Comparison of ENCODE assay signal across 17 mouse cellular contexts in genomic region chr6:134513011-134513410, GRCm38 (mm10). TPM values are rescaled to one million over a fixed set of nuclear protein-coding genes. Genes with fewer than 3 reads are reported as not detected.
DNase-seq lines count a peak whose midpoint lies in the region; ATAC-seq and TF ChIP-seq lines count a peak whose summit lies in the region.
"Had no signal": no experiment of that assay in that cellular context is flagged by ENCODE, and none has a peak within 500 bp of the region (broad histone marks: within the 10 kb centered on the region; RNA-seq: fewer than 3 reads in every experiment).

No protein-coding gene starts in this region.

- no peak for TF ChIP-seq CTCF in gastrocnemius, adult 2 months (IDR thresholded peaks at IDR 0.05)
- TF ChIP-seq CTCF in liver, postnatal 0 days (IDR thresholded peaks at IDR 0.05; ENCODE audit: low read depth), result no peak
- TF ChIP-seq CTCF in brain, embryonic 14.5 days (IDR thresholded peaks at IDR 0.05; ENCODE audit: borderline replicate concordance, extremely low read depth, insufficient read depth, insufficient read length), result no peak
- no peak for TF ChIP-seq CTCF in stomach, postnatal 0 days (IDR thresholded peaks at IDR 0.05; ENCODE audit: low read depth)

- no peak overlapping the region for H3K9ac ChIP-seq in liver, postnatal 0 days (replicated peaks)
- no peak overlapping the region for H3K9ac ChIP-seq in liver, embryonic 11.5 days (ENCODE audit: low read depth, low read length)
- H3K9ac ChIP-seq in embryonic facial prominence, embryonic 14.5 days (ENCODE audit: low read depth, low read length), result no peak overlapping the region
- no peak overlapping the region for H3K9ac ChIP-seq in stomach, postnatal 0 days (ENCODE audit: low read length)
- H3K9ac ChIP-seq: heart, embryonic 13.5 days; liver, embryonic 15.5 days; midbrain, embryonic 12.5 days had no signal

- ATAC-seq in liver, postnatal 0 days, result no peak
- ATAC-seq in liver, embryonic 11.5 days (replicated peaks; ENCODE audit: low FRiP score), result no peak
- ATAC-seq in embryonic facial prominence, embryonic 14.5 days (ENCODE audit: low read depth), result peak; percentile 35; the same call in 1 of the 2 replicates
- no peak for ATAC-seq in stomach, postnatal 0 days (ENCODE audit: low FRiP score, low TSS enrichment)

- no peaks in the 10 kb centered on the region for H3K36me3 ChIP-seq in liver, postnatal 0 days (replicated peaks; ENCODE audit: insufficient read depth, low read length)
- no peaks in the 10 kb centered on the region; the same call in 1 of the 2 replicates for H3K36me3 ChIP-seq in liver, embryonic 11.5 days (ENCODE audit: control insufficient read depth, insufficient read depth, low read length)
- H3K36me3 ChIP-seq in embryonic facial prominence, embryonic 14.5 days (ENCODE audit: control insufficient read depth, insufficient read depth, low read length), result 0 out of 2 replicates have a peak, but pooled peaks cover 3% of the 10 kb centered on the region
- no peaks in the 10 kb centered on the region for H3K36me3 ChIP-seq in stomach, postnatal 0 days (ENCODE audit: control insufficient read depth, insufficient read depth, low read length)

- no peak for TF ChIP-seq EP300 in liver, postnatal 0 days (IDR thresholded peaks at IDR 0.05; ENCODE audit: low read depth)
- TF ChIP-seq EP300 in stomach, postnatal 0 days (optimal IDR thresholded peaks at IDR 0.05), result no peak

- no peaks in the 10 kb centered on the region for H3K9me3 ChIP-seq in liver, postnatal 0 days (ENCODE audit: low read length)
- no peaks in the 10 kb centered on the region for H3K9me3 ChIP-seq in liver, embryonic 11.5 days (ENCODE audit: control insufficient read depth, low read length)
- H3K9me3 ChIP-seq in embryonic facial prominence, embryonic 14.5 days (ENCODE audit: control insufficient read depth, low read length), result no peaks in the 10 kb centered on the region
- no peaks in the 10 kb centered on the region for H3K9me3 ChIP-seq in stomach, postnatal 0 days (ENCODE audit: control insufficient read depth, low read length)
- H3K9me3 ChIP-seq: heart, embryonic 13.5 days; liver, embryonic 15.5 days; midbrain, embryonic 12.5 days had no signal

- H3K27ac ChIP-seq in gastrocnemius, adult 2 months, result peak overlapping the region; percentile 80
- H3K27ac ChIP-seq in liver, postnatal 0 days (ENCODE audit: low read depth), result 0 out of 2 replicates have a peak overlapping the region, but pooled peaks have one; percentile 58
- H3K27ac ChIP-seq in liver, embryonic 11.5 days (ENCODE audit: low read depth, low read length), result no peak overlapping the region
- peak overlapping the region; percentile 16; the same call in 1 of the 2 replicates for H3K27ac ChIP-seq in embryonic facial prominence, embryonic 14.5 days (replicated peaks; ENCODE audit: low read depth, low read length)
- no peak overlapping the region for H3K27ac ChIP-seq in stomach, postnatal 0 days (replicated peaks)
- H3K27ac ChIP-seq: heart, embryonic 13.5 days; liver, embryonic 15.5 days; midbrain, embryonic 12.5 days had no signal

- DNase-seq in gastrocnemius, adult 2 months, result no peak
- DNase-seq in gastrocnemius, postnatal 10 days, result no peak
- DNase-seq in liver, postnatal 0 days, result no peak
- DNase-seq in liver, embryonic 11.5 days (ENCODE audit: low spot score), result no peak
- peak; percentile 26 for DNase-seq in brain, embryonic 14.5 days (ENCODE audit: low read depth)
- DNase-seq in embryonic facial prominence, embryonic 14.5 days (ENCODE audit: low spot score), result no peak
- DNase-seq in stomach, postnatal 0 days (ENCODE audit: low spot score), result no peak
- DNase-seq in embryo, embryonic 11 days, result no peak
- DNase-seq: cerebellum, adult 11 months; cerebellum, postnatal 25 days; heart, postnatal 36 days; retina, postnatal 1 day; spleen, adult 18-20 months; thymus, adult 2 months had no signal

- WGBS in liver, postnatal 0 days (ENCODE audit: insufficient replicate concordance), result 76% methylated on average over 6 of the region's 6 CpGs
- WGBS in liver, embryonic 11.5 days, result 86% methylated on average over 6 of the region's 6 CpGs
- 56% methylated on average over 6 of the region's 6 CpGs for WGBS in embryonic facial prominence, embryonic 14.5 days
- 54% methylated on average over 6 of the region's 6 CpGs for WGBS in stomach, postnatal 0 days

- H3K4me1 ChIP-seq in liver, postnatal 0 days (ENCODE audit: insufficient read depth), result peaks cover 18% of the 10 kb centered on the region
- peaks cover 13% of the 10 kb centered on the region for H3K4me1 ChIP-seq in liver, embryonic 11.5 days (replicated peaks; ENCODE audit: control insufficient read depth, insufficient read depth, low read length)
- peaks cover 35% of the 10 kb centered on the region for H3K4me1 ChIP-seq in embryonic facial prominence, embryonic 14.5 days (ENCODE audit: control insufficient read depth, insufficient read depth, low read length)
- no peaks in the 10 kb centered on the region; the same call in 1 of the 2 replicates for H3K4me1 ChIP-seq in stomach, postnatal 0 days (replicated peaks; ENCODE audit: control insufficient read depth, insufficient read depth)

- H3K4me2 ChIP-seq in liver, postnatal 0 days (ENCODE audit: low read depth, low read length), result no peak overlapping the region
- no peak overlapping the region for H3K4me2 ChIP-seq in liver, embryonic 11.5 days
- no peak overlapping the region for H3K4me2 ChIP-seq in embryonic facial prominence, embryonic 14.5 days (ENCODE audit: low read depth, low read length)
- H3K4me2 ChIP-seq in stomach, postnatal 0 days (replicated peaks; ENCODE audit: low read depth), result no peak overlapping the region
- H3K4me2 ChIP-seq: heart, embryonic 13.5 days; liver, embryonic 15.5 days; midbrain, embryonic 12.5 days had no signal

- intact Hi-C loops in gastrocnemius, adult 2 months (cut with DNase I), result loop anchor here (2.0 kb wide), 1 partner anchor 52 kb away; no protein-coding TSS in a partner anchor

- H3K4me3 ChIP-seq in gastrocnemius, adult 2 months, result no peak overlapping the region
- H3K4me3 ChIP-seq in liver, postnatal 0 days (ENCODE audit: low read depth, low read length), result no peak overlapping the region
- H3K4me3 ChIP-seq in liver, embryonic 11.5 days (ENCODE audit: low read depth, low read length), result no peak overlapping the region
- H3K4me3 ChIP-seq in embryonic facial prominence, embryonic 14.5 days (ENCODE audit: low read depth, low read length), result no peak overlapping the region
- H3K4me3 ChIP-seq in stomach, postnatal 0 days (ENCODE audit: low read depth, low read length), result no peak overlapping the region
- H3K4me3 ChIP-seq: heart, embryonic 13.5 days; liver, embryonic 15.5 days; midbrain, embryonic 12.5 days had no signal

- no peak for TF ChIP-seq POLR2A in brain, embryonic 14.5 days (IDR thresholded peaks at IDR 0.05; ENCODE audit: borderline replicate concordance, extremely low read depth, insufficient read depth, insufficient read length, poor library complexity, severe bottlenecking)

- no peaks in the 10 kb centered on the region for H3K27me3 ChIP-seq in liver, postnatal 0 days (ENCODE audit: insufficient read depth, low read length)
- no peaks in the 10 kb centered on the region for H3K27me3 ChIP-seq in liver, embryonic 11.5 days (replicated peaks; ENCODE audit: control insufficient read depth, insufficient read depth, low read length)
- H3K27me3 ChIP-seq in embryonic facial prominence, embryonic 14.5 days (replicated peaks; ENCODE audit: control insufficient read depth, insufficient read depth, low read length), result no peaks in the 10 kb centered on the region
- H3K27me3 ChIP-seq in stomach, postnatal 0 days (ENCODE audit: control insufficient read depth, insufficient read depth, low read length), result no peaks in the 10 kb centered on the region
- H3K27me3 ChIP-seq: heart, embryonic 13.5 days; liver, embryonic 15.5 days; midbrain, embryonic 12.5 days had no signal

RNA-seq across cellular contexts. Expression of gene Lrp6, which starts 53.8 kb away (rescaled TPM):
- total RNA-seq in gastrocnemius, adult 2 months (2021), result 10 to 100 TPM; 45.0 to 46.7 TPM
- 10 to 100 TPM; 47.9 to 54.3 TPM for total RNA-seq in gastrocnemius, postnatal 10 days (2021)
- polyA plus RNA-seq in liver, postnatal 0 days (2015; fragmentation: Nextera tagmentation; extraction: Ambion mirVana), result 10.1 and 10.7 TPM in 2 replicates
- polyA plus RNA-seq in liver, embryonic 11.5 days (2014; fragmentation: Nextera tagmentation; extraction: Ambion mirVana), result 14.1 and 17.1 TPM in 2 replicates
- polyA plus RNA-seq in brain, embryonic 14.5 days (2012; rRNA removed), result 27.4 and 31.5 TPM in 2 replicates
- 38.7 and 39.8 TPM in 2 replicates for polyA plus RNA-seq in embryonic facial prominence, embryonic 14.5 days (2014; fragmentation: Nextera tagmentation; extraction: Ambion mirVana)
- polyA plus RNA-seq in stomach, postnatal 0 days (2015; fragmentation: Nextera tagmentation; extraction: Ambion mirVana), result 12.1 and 12.7 TPM in 2 replicates

Comparison
In these comparisons a context has a peak if more than half of its experiments do, and no peak if none do; other contexts are left out.
1. H3K27ac ChIP-seq: peak in gastrocnemius, adult 2 months (single experiment), liver, postnatal 0 days (single experiment) and embryonic facial prominence, embryonic 14.5 days (single experiment); none in liver, embryonic 11.5 days (single experiment) and stomach, postnatal 0 days (single experiment).